Mouse (Mus musculus): ENCODE results near the gene Plcb4.

GRCm38 (mm10) chr2:135759499-135760095 is 100.8 kb downstream of the Plcb4 start:
- TF ChIP-seq CTCF (conservative IDR thresholded peaks at IDR 0.05; ENCODE audit: insufficient read depth, insufficient read length, low read depth, low read length) (no peak), POLR2A (IDR thresholded peaks at IDR 0.05; ENCODE audit: low read depth, low read length) (no peak)
